Comparison of ENCODE assay signal across 19 mouse cellular contexts in the genomic region with DNA sequence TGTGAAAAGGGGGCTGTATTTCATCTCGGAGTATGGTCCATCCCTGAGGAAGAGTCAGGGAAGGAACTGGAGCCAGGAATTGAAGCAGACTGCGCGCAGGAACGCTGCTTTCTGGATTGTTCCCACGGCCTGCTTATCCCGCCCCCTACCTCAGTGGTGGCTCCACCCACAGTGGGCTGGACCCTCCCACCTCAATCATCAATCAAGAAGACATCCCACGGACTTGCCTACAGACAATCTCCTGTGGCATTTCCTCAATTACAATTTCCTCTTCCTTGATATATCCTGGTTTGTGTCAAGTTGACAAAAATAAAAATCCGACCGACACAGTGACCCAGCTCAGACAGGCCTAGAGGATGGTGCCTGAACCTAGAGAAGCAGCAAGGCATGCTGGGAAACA.
DNase-seq lines count a peak whose midpoint lies in the region; ATAC-seq lines count a peak whose summit lies in the region.
"Had no signal": no experiment of that assay in that cellular context is flagged by ENCODE, and none has a peak within 500 bp of the region (broad histone marks: within the 10 kb centered on the region; RNA-seq: fewer than 3 reads in every experiment).

No protein-coding gene starts in this region.

- H3K9me3 ChIP-seq in kidney, embryonic 15.5 days (replicated peaks): no peaks in the 10 kb centered on the region
- H3K9me3 ChIP-seq: forebrain, embryonic 10.5 days; hindbrain, embryonic 13.5 days; liver, embryonic 13.5 days; midbrain, embryonic 13.5 days had no signal

- 54% methylated on average over 9 of the region's 9 CpGs for WGBS in kidney, embryonic 15.5 days

- H3K27ac ChIP-seq in kidney, embryonic 15.5 days: no peak overlapping the region
- H3K27ac ChIP-seq: forebrain, embryonic 10.5 days; hindbrain, embryonic 13.5 days; left cerebral cortex, adult 2 months; liver, embryonic 13.5 days; midbrain, embryonic 13.5 days had no signal

- H3K27me3 ChIP-seq in kidney, embryonic 15.5 days: peaks cover 17% of the 10 kb centered on the region; the same call in 1 of the 2 replicates
- H3K27me3 ChIP-seq: liver, embryonic 13.5 days had no signal

- DNase-seq in adrenal gland, adult 2 months: peak; percentile 33
- DNase-seq in adrenal gland, adult 8-10 months: no peak
- peak; percentile 17 for DNase-seq in kidney, adult 18-20 months
- DNase-seq in R1 (ENCODE audit: low read depth, low spot score): peak; percentile 72
- peak; percentile 29 to 47 for DNase-seq in kidney, postnatal 4 days
- no peak for DNase-seq in cerebellum, adult 11 months
- DNase-seq: adrenal gland, postnatal 25 days; cerebellum, adult 9-11 months; gastrocnemius, postnatal 10 days; liver, embryonic 13.5 days; lung, embryonic 14.5 days; right cerebral cortex, postnatal 14 days; thymus, postnatal 25 days had no signal

- H3K4me2 ChIP-seq in kidney, embryonic 15.5 days: no peak overlapping the region
- H3K4me2 ChIP-seq: hindbrain, embryonic 13.5 days; liver, embryonic 13.5 days; lung, embryonic 14.5 days; midbrain, embryonic 13.5 days had no signal

- H3K4me1 ChIP-seq in kidney, embryonic 15.5 days: peaks cover 15% of the 10 kb centered on the region
- H3K4me1 ChIP-seq: liver, embryonic 13.5 days had no signal

- H3K36me3 ChIP-seq in kidney, embryonic 15.5 days: no peaks in the 10 kb centered on the region
- H3K36me3 ChIP-seq: forebrain, embryonic 10.5 days; hindbrain, embryonic 13.5 days; liver, embryonic 13.5 days; midbrain, embryonic 13.5 days had no signal

- H3K9ac ChIP-seq in kidney, embryonic 15.5 days: no peak overlapping the region
- H3K9ac ChIP-seq: hindbrain, embryonic 13.5 days; liver, embryonic 13.5 days; lung, embryonic 14.5 days; midbrain, embryonic 13.5 days had no signal

- H3K4me3 ChIP-seq in kidney, embryonic 15.5 days (replicated peaks): no peak overlapping the region
- H3K4me3 ChIP-seq: hindbrain, embryonic 13.5 days; left cerebral cortex, adult 2 months; liver, embryonic 13.5 days; midbrain, embryonic 13.5 days had no signal

- no peak for ATAC-seq in kidney, embryonic 15.5 days (replicated peaks; ENCODE audit: low FRiP score)
- ATAC-seq: forebrain, embryonic 16.5 days; midbrain, embryonic 13.5 days had no signal

Comparison
In these comparisons a context has a peak if more than half of its experiments do, and no peak if none do; other contexts are left out.
1. DNase-seq: peak in adrenal gland, adult 2 months (single experiment), kidney, adult 18-20 months (single experiment), R1 (single experiment) and kidney, postnatal 4 days (2 of 2); none in adrenal gland, adult 8-10 months (single experiment) and cerebellum, adult 11 months (single experiment).